Mouse (Mus musculus) intestine, embryonic 14.5 days (tissue): ENCODE results near the gene Pdlim1. TPM values are rescaled to one million over a fixed set of nuclear protein-coding genes. Genes with fewer than 3 reads are reported as not detected.

Experiments
- ATAC-seq: fragments of 200-750 bp; cut with Nextera tagmentation; replicated peaks from 2 replicates; pipeline ENCODE4 v1.8.0; 2017; ENCODE audit warnings: low read depth, moderate number of reproducible peaks, moderate TSS enrichment, moderate library complexity; ENCODE audit not compliant: low FRiP score, low TSS enrichment
- DNase-seq: peaks from one replicate; pipeline ENCODE4 v3.0.0-alpha.2; 2018; ENCODE audit warnings: low spot score
- H3K27ac ChIP-seq: fragments of 300-500 bp; sonication (generic); 2 replicates; pipeline ENCODE4 v1.5.1; 2014; ENCODE audit warnings: low read depth, mild to moderate bottlenecking, control low read depth
- H3K27me3 ChIP-seq: fragments of 300-500 bp; sonication (generic); replicated peaks from 2 replicates; pipeline ENCODE4 v1.6.1; 2014; ENCODE audit warnings: low read length, control low read depth; ENCODE audit not compliant: control insufficient read depth, insufficient read depth
- H3K36me3 ChIP-seq: fragments of 300-500 bp; sonication (generic); 2 replicates; pipeline ENCODE4 v1.6.1; 2014; ENCODE audit warnings: low read length, control low read depth; ENCODE audit not compliant: control insufficient read depth, insufficient read depth
- H3K4me1 ChIP-seq: fragments of 300-500 bp; sonication (generic); replicated peaks from 2 replicates; pipeline ENCODE4 v1.6.1; 2014; ENCODE audit warnings: low read length, control low read depth, mixed read lengths; ENCODE audit not compliant: control insufficient read depth, insufficient read depth
- H3K4me2 ChIP-seq: fragments of 300-500 bp; sonication (generic); 2 replicates; pipeline ENCODE4 v1.6.1; 2014; ENCODE audit warnings: low read length
- H3K4me3 ChIP-seq: fragments of 300-500 bp; sonication (generic); 2 replicates; pipeline ENCODE4 v1.5.1; 2014; ENCODE audit warnings: low read depth, low read length, control low read depth, mixed read lengths
- H3K9ac ChIP-seq: fragments of 300-500 bp; sonication (generic); 2 replicates; pipeline ENCODE4 v1.6.1; 2014; ENCODE audit warnings: mild to moderate bottlenecking, low read length
- H3K9me3 ChIP-seq: fragments of 300-500 bp; sonication (generic); 2 replicates; pipeline ENCODE4 v1.6.1; 2016; ENCODE audit warnings: low read length, control low read depth; ENCODE audit not compliant: control insufficient read depth
- WGBS: fragments of 180-500 bp; shearing (Covaris S2); extraction: QIAGEN DNeasy Blood & Tissue Kit; methylation state at CpG from one replicate; pipeline ENCODE4 v1.1.7; 2014; 5-methylcytosine and 5-hydroxymethylcytosine counted together
- polyA plus RNA-seq: library from polyadenylated mRNA; unstranded; fragments of >200 nt; fragmentation: Nextera tagmentation; extraction: Ambion mirVana; gene quantifications from 2 replicates; pipeline ENCODE4 v1.2.1, GENCODE M21; 2014

Gene Pdlim1
- polyA plus RNA-seq, 1 experiment from 2014 or later, result 192 TPM

GRCm38 (mm10) chr19:40307550-40307949 lies 35.9 kb upstream of the Pdlim1 start:
- 84% methylated on average over 7 of the region's 7 CpGs for WGBS
- Histone ChIP-seq H3K9me3 (no peaks in the 10 kb centered on the region), H3K36me3 (peaks cover 16% of the 10 kb centered on the region; the same call in 1 of the 2 replicates), H3K9ac (no peak overlapping the region), H3K4me1 (peaks cover 3% of the 10 kb centered on the region; the same call in 1 of the 2 replicates), H3K4me2 (no peak overlapping the region), H3K4me3 (no peak overlapping the region), H3K27ac (no peak overlapping the region), H3K27me3 (no peaks in the 10 kb centered on the region)
- ATAC-seq, result peak; percentile 55; the same call in 1 of the 2 replicates
- no peak for DNase-seq

GRCm38 (mm10) chr19:40306631-40307030 lies 35.0 kb upstream of the Pdlim1 start:
- Histone ChIP-seq H3K36me3 (peaks cover 11% of the 10 kb centered on the region; the same call in 1 of the 2 replicates), H3K4me2 (no peak overlapping the region), H3K4me1 (peaks cover 9% of the 10 kb centered on the region), H3K4me3 (no peak overlapping the region), H3K27me3 (no peaks in the 10 kb centered on the region), H3K27ac (no peak overlapping the region), H3K9ac (no peak overlapping the region), H3K9me3 (no peaks in the 10 kb centered on the region)
- no peak for ATAC-seq
- WGBS, result 46% methylated on average over 2 of the region's 2 CpGs
- no peak for DNase-seq

- no peak overlapping the region for H3K27ac ChIP-seq
- ATAC-seq, result no peak
- H3K4me1 ChIP-seq, result peaks cover 9% of the 10 kb centered on the region
Observed at GRCm38 (mm10) chr19:40305456-40305855, 33.8 kb upstream of the Pdlim1 start.

GRCm38 (mm10) chr19:40302916-40303315 lies 31.3 kb upstream of the Pdlim1 start:
- H3K36me3 ChIP-seq, result no peaks in the 10 kb centered on the region
- ATAC-seq (no peak), DNase-seq (peak; percentile 61)
- H3K4me2 ChIP-seq, result no peak overlapping the region
- H3K4me1 ChIP-seq, result peaks cover 14% of the 10 kb centered on the region
- WGBS, result 50% methylated on average over 9 of the region's 9 CpGs
- no peaks in the 10 kb centered on the region for H3K27me3 ChIP-seq
- no peak overlapping the region for H3K4me3 ChIP-seq
- H3K9ac ChIP-seq, result no peak overlapping the region
- H3K27ac ChIP-seq, result no peak overlapping the region
- no peaks in the 10 kb centered on the region for H3K9me3 ChIP-seq

More at GRCm38 (mm10) chr19:40305456-40305855, 33.8 kb upstream of the Pdlim1 start:
- no peak overlapping the region for H3K9ac ChIP-seq
- H3K4me2 ChIP-seq, result no peak overlapping the region
- WGBS, result 66% methylated on average over 7 of the region's 7 CpGs
- H3K36me3 ChIP-seq, result peaks cover 8% of the 10 kb centered on the region; the same call in 1 of the 2 replicates
- H3K27me3 ChIP-seq, result no peaks in the 10 kb centered on the region
- H3K4me3 ChIP-seq, result no peak overlapping the region
- no peaks in the 10 kb centered on the region for H3K9me3 ChIP-seq
- no peak for DNase-seq

GRCm38 (mm10) chr19:40302477-40302876 lies 30.8 kb upstream of the Pdlim1 start:
- Histone ChIP-seq H3K4me1 (peaks cover 14% of the 10 kb centered on the region), H3K4me3 (no peak overlapping the region), H3K4me2 (peak overlapping the region; percentile 11; the same call in 1 of the 2 replicates), H3K27ac (0 out of 2 replicates have a peak overlapping the region, but pooled peaks have one; percentile 33), H3K27me3 (no peaks in the 10 kb centered on the region), H3K9ac (no peak overlapping the region), H3K36me3 (no peaks in the 10 kb centered on the region), H3K9me3 (no peaks in the 10 kb centered on the region)
- WGBS, result 50% methylated on average over 5 of the region's 5 CpGs
- no peak for ATAC-seq
- no peak for DNase-seq

GRCm38 (mm10) chr19:40299983-40300759 lies 28.5 kb upstream of the Pdlim1 start:
- DNase-seq (no peak), ATAC-seq (no peak)
- Histone ChIP-seq H3K4me2 (no peak overlapping the region), H3K4me3 (no peak overlapping the region), H3K9me3 (no peaks in the 10 kb centered on the region), H3K27me3 (no peaks in the 10 kb centered on the region), H3K9ac (no peak overlapping the region), H3K4me1 (peaks cover 14% of the 10 kb centered on the region), H3K27ac (no peak overlapping the region), H3K36me3 (no peaks in the 10 kb centered on the region)
- 84% methylated on average over 12 of the region's 12 CpGs for WGBS

GRCm38 (mm10) chr19:40299182-40299581 lies 27.5 kb upstream of the Pdlim1 start:
- Histone ChIP-seq H3K27ac (no peak overlapping the region), H3K4me1 (peaks cover 14% of the 10 kb centered on the region), H3K36me3 (no peaks in the 10 kb centered on the region), H3K9me3 (no peaks in the 10 kb centered on the region), H3K4me2 (no peak overlapping the region), H3K4me3 (no peak overlapping the region), H3K9ac (no peak overlapping the region), H3K27me3 (no peaks in the 10 kb centered on the region)
- ATAC-seq (no peak), DNase-seq (no peak)
- 71% methylated on average over 6 of the region's 6 CpGs for WGBS

GRCm38 (mm10) chr19:40298574-40298973 lies 26.9 kb upstream of the Pdlim1 start:
- ATAC-seq, result no peak
- no peaks in the 10 kb centered on the region for H3K27me3 ChIP-seq
- WGBS, result 88% methylated on average over 2 of the region's 2 CpGs

GRCm38 (mm10) chr19:40297798-40298144 lies 26.1 kb upstream of the Pdlim1 start:
- 68% methylated on average over 4 of the region's 4 CpGs for WGBS
- no peak for DNase-seq
- Histone ChIP-seq H3K9me3 (no peaks in the 10 kb centered on the region), H3K9ac (no peak overlapping the region), H3K4me2 (no peak overlapping the region), H3K27me3 (no peaks in the 10 kb centered on the region), H3K4me3 (no peak overlapping the region), H3K36me3 (no peaks in the 10 kb centered on the region), H3K4me1 (peaks cover 13% of the 10 kb centered on the region), H3K27ac (peak overlapping the region; percentile 1; the same call in 1 of the 2 replicates)
- no peak for ATAC-seq

More at GRCm38 (mm10) chr19:40298574-40298973, 26.9 kb upstream of the Pdlim1 start:
- DNase-seq, result no peak
- no peaks in the 10 kb centered on the region for H3K36me3 ChIP-seq
- 0 out of 2 replicates have a peak overlapping the region, but pooled peaks have one; percentile 1 for H3K27ac ChIP-seq
- no peak overlapping the region for H3K9ac ChIP-seq
- no peak overlapping the region for H3K4me2 ChIP-seq
- no peak overlapping the region for H3K4me3 ChIP-seq
- H3K4me1 ChIP-seq, result peaks cover 14% of the 10 kb centered on the region
- no peaks in the 10 kb centered on the region for H3K9me3 ChIP-seq
